Mouse (Mus musculus): ENCODE results near the gene Sec13. TPM values are rescaled to one million over a fixed set of nuclear protein-coding genes. Genes with fewer than 3 reads are reported as not detected.

Gene Sec13
- polyA plus RNA-seq, 1 experiment from 2014 or later, result 250 TPM

GRCm38 (mm10) chr6:113695766-113696355, 44.7 kb downstream of the Sec13 start:
- Histone ChIP-seq H3K27me3 (replicated peaks; ENCODE audit: control insufficient read depth, insufficient read depth, low read length) (no peaks in the 10 kb centered on the region), H3K9ac (ENCODE audit: low read length) (peak overlapping the region; percentile 81), H3K27ac (ENCODE audit: low read depth) (peak overlapping the region; percentile 82), H3K36me3 (ENCODE audit: control insufficient read depth, insufficient read depth, low read length) (peaks cover 20% of the 10 kb centered on the region; the same call in 1 of the 2 replicates), H3K9me3 (ENCODE audit: control insufficient read depth, low read length) (no peaks in the 10 kb centered on the region), H3K4me2 (ENCODE audit: low read length) (peak overlapping the region; percentile 56), H3K4me3 (ENCODE audit: low read depth, low read length) (peak overlapping the region; percentile 94), H3K4me1 (replicated peaks; ENCODE audit: control insufficient read depth, insufficient read depth, low read length) (peaks cover 19% of the 10 kb centered on the region)
- no peak for ATAC-seq (replicated peaks; ENCODE audit: low FRiP score, low TSS enrichment, low read depth)
- whole genome bisulfite sequencing, result 35% methylated on average over 4 of the region's 4 CpGs
- no peak for DNase-seq (ENCODE audit: low spot score)

GRCm38 (mm10) chr6:113695203-113695602, 45.3 kb downstream of the Sec13 start:
- Histone ChIP-seq H3K4me1 (replicated peaks; ENCODE audit: control insufficient read depth, insufficient read depth, low read length) (peaks cover 25% of the 10 kb centered on the region), H3K9me3 (ENCODE audit: control insufficient read depth, low read length) (no peaks in the 10 kb centered on the region), H3K4me2 (ENCODE audit: low read length) (no peak overlapping the region), H3K36me3 (ENCODE audit: control insufficient read depth, insufficient read depth, low read length) (0 out of 2 replicates have a peak, but pooled peaks cover 16% of the 10 kb centered on the region), H3K27ac (ENCODE audit: low read depth) (0 out of 2 replicates have a peak overlapping the region, but pooled peaks have one; percentile 82), H3K4me3 (ENCODE audit: low read depth, low read length) (no peak overlapping the region), H3K27me3 (replicated peaks; ENCODE audit: control insufficient read depth, insufficient read depth, low read length) (no peaks in the 10 kb centered on the region), H3K9ac (ENCODE audit: low read length) (no peak overlapping the region)
- DNase-seq (ENCODE audit: low spot score) (no peak), ATAC-seq (replicated peaks; ENCODE audit: low FRiP score, low TSS enrichment, low read depth) (no peak)
- WGBS, result 54% methylated on average over 1 of the region's 1 CpGs

GRCm38 (mm10) chr6:113693377-113693776, 47.2 kb downstream of the Sec13 start:
- Histone ChIP-seq H3K27ac (ENCODE audit: low read depth) (no peak overlapping the region), H3K4me2 (ENCODE audit: low read length) (no peak overlapping the region), H3K36me3 (ENCODE audit: control insufficient read depth, insufficient read depth, low read length) (0 out of 2 replicates have a peak, but pooled peaks cover 6% of the 10 kb centered on the region), H3K4me3 (ENCODE audit: low read depth, low read length) (no peak overlapping the region), H3K4me1 (replicated peaks; ENCODE audit: control insufficient read depth, insufficient read depth, low read length) (peaks cover 23% of the 10 kb centered on the region), H3K9me3 (ENCODE audit: control insufficient read depth, low read length) (no peaks in the 10 kb centered on the region), H3K9ac (ENCODE audit: low read length) (no peak overlapping the region), H3K27me3 (replicated peaks; ENCODE audit: control insufficient read depth, insufficient read depth, low read length) (no peaks in the 10 kb centered on the region)
- no peak for DNase-seq (ENCODE audit: low spot score)
- ATAC-seq (replicated peaks; ENCODE audit: low FRiP score, low TSS enrichment, low read depth), result no peak
- WGBS, result 86% methylated on average over 5 of the region's 5 CpGs

- Histone ChIP-seq H3K27ac (ENCODE audit: low read depth) (no peak overlapping the region), H3K27me3 (replicated peaks; ENCODE audit: control insufficient read depth, insufficient read depth, low read length) (no peaks in the 10 kb centered on the region), H3K4me2 (ENCODE audit: low read length) (no peak overlapping the region), H3K9me3 (ENCODE audit: control insufficient read depth, low read length) (no peaks in the 10 kb centered on the region), H3K4me1 (replicated peaks; ENCODE audit: control insufficient read depth, insufficient read depth, low read length) (peaks cover 19% of the 10 kb centered on the region), H3K9ac (ENCODE audit: low read length) (no peak overlapping the region), H3K36me3 (ENCODE audit: control insufficient read depth, insufficient read depth, low read length) (0 out of 2 replicates have a peak, but pooled peaks cover 6% of the 10 kb centered on the region), H3K4me3 (ENCODE audit: low read depth, low read length) (no peak overlapping the region)
- DNase-seq (ENCODE audit: low spot score) (no peak), ATAC-seq (replicated peaks; ENCODE audit: low FRiP score, low TSS enrichment, low read depth) (no peak)
- WGBS, result 72% methylated on average over 5 of the region's 5 CpGs
Measured at GRCm38 (mm10) chr6:113692661-113693133, 47.8 kb downstream of the Sec13 start.

GRCm38 (mm10) chr6:113691084-113691462, 49.5 kb downstream of the Sec13 start:
- Histone ChIP-seq H3K36me3 (ENCODE audit: control insufficient read depth, insufficient read depth, low read length) (0 out of 2 replicates have a peak, but pooled peaks cover 6% of the 10 kb centered on the region), H3K27me3 (replicated peaks; ENCODE audit: control insufficient read depth, insufficient read depth, low read length) (no peaks in the 10 kb centered on the region), H3K4me3 (ENCODE audit: low read depth, low read length) (peak overlapping the region; percentile 21), H3K4me2 (ENCODE audit: low read length) (peak overlapping the region; percentile 43), H3K4me1 (replicated peaks; ENCODE audit: control insufficient read depth, insufficient read depth, low read length) (peaks cover 19% of the 10 kb centered on the region), H3K9ac (ENCODE audit: low read length) (peak overlapping the region; percentile 43), H3K27ac (ENCODE audit: low read depth) (peak overlapping the region; percentile 92), H3K9me3 (ENCODE audit: control insufficient read depth, low read length) (no peaks in the 10 kb centered on the region)
- ATAC-seq (replicated peaks; ENCODE audit: low FRiP score, low TSS enrichment, low read depth), result no peak; the same call in 1 of the 2 replicates
- 59% methylated on average over 4 of the region's 4 CpGs for WGBS
- no peak for DNase-seq (ENCODE audit: low spot score)

GRCm38 (mm10) chr6:113690400-113691083, 50.0 kb downstream of the Sec13 start:
- Histone ChIP-seq H3K4me2 (ENCODE audit: low read length) (peak overlapping the region; percentile 43), H3K9me3 (ENCODE audit: control insufficient read depth, low read length) (no peaks in the 10 kb centered on the region), H3K27ac (ENCODE audit: low read depth) (peak overlapping the region; percentile 92), H3K4me1 (replicated peaks; ENCODE audit: control insufficient read depth, insufficient read depth, low read length) (peaks cover 19% of the 10 kb centered on the region), H3K36me3 (ENCODE audit: control insufficient read depth, insufficient read depth, low read length) (0 out of 2 replicates have a peak, but pooled peaks cover 6% of the 10 kb centered on the region), H3K27me3 (replicated peaks; ENCODE audit: control insufficient read depth, insufficient read depth, low read length) (no peaks in the 10 kb centered on the region), H3K9ac (ENCODE audit: low read length) (peak overlapping the region; percentile 43), H3K4me3 (ENCODE audit: low read depth, low read length) (peak overlapping the region; percentile 21)
- WGBS, result 1% methylated on average over 14 of the region's 14 CpGs
- DNase-seq (ENCODE audit: low spot score) (peak; percentile 89), ATAC-seq (replicated peaks; ENCODE audit: low FRiP score, low TSS enrichment, low read depth) (peak; percentile 77)

GRCm38 (mm10) chr6:113690008-113690399, 50.5 kb downstream of the Sec13 start:
- ATAC-seq (replicated peaks; ENCODE audit: low FRiP score, low TSS enrichment, low read depth) (peak; percentile 53), DNase-seq (ENCODE audit: low spot score) (peak; percentile 73)
- Histone ChIP-seq H3K4me1 (replicated peaks; ENCODE audit: control insufficient read depth, insufficient read depth, low read length) (peaks cover 19% of the 10 kb centered on the region), H3K27me3 (replicated peaks; ENCODE audit: control insufficient read depth, insufficient read depth, low read length) (no peaks in the 10 kb centered on the region), H3K9ac (ENCODE audit: low read length) (0 out of 2 replicates have a peak overlapping the region, but pooled peaks have one; percentile 1), H3K9me3 (ENCODE audit: control insufficient read depth, low read length) (no peaks in the 10 kb centered on the region), H3K36me3 (ENCODE audit: control insufficient read depth, insufficient read depth, low read length) (0 out of 2 replicates have a peak, but pooled peaks cover 6% of the 10 kb centered on the region), H3K4me3 (ENCODE audit: low read depth, low read length) (no peak overlapping the region), H3K27ac (ENCODE audit: low read depth) (peak overlapping the region; percentile 92), H3K4me2 (ENCODE audit: low read length) (peak overlapping the region; percentile 43)
- 8% methylated on average over 7 of the region's 7 CpGs for WGBS

- WGBS, result 48% methylated on average over 8 of the region's 8 CpGs
- peak overlapping the region; percentile 62 for H3K27ac ChIP-seq (ENCODE audit: low read depth)
- no peak for DNase-seq (ENCODE audit: low spot score)
- peak overlapping the region; percentile 11 for H3K4me2 ChIP-seq (ENCODE audit: low read length)
- peak overlapping the region; percentile 2; the same call in 1 of the 2 replicates for H3K4me3 ChIP-seq (ENCODE audit: low read depth, low read length)
- H3K9ac ChIP-seq (ENCODE audit: low read length), result no peak overlapping the region
- no peaks in the 10 kb centered on the region for H3K9me3 ChIP-seq (ENCODE audit: control insufficient read depth, low read length)
- H3K4me1 ChIP-seq (replicated peaks; ENCODE audit: control insufficient read depth, insufficient read depth, low read length), result peaks cover 19% of the 10 kb centered on the region
- no peak for ATAC-seq (replicated peaks; ENCODE audit: low FRiP score, low TSS enrichment, low read depth)
- no peaks in the 10 kb centered on the region for H3K36me3 ChIP-seq (ENCODE audit: control insufficient read depth, insufficient read depth, low read length)
- H3K27me3 ChIP-seq (replicated peaks; ENCODE audit: control insufficient read depth, insufficient read depth, low read length), result no peaks in the 10 kb centered on the region
Measured at GRCm38 (mm10) chr6:113686551-113687125, 53.9 kb downstream of the Sec13 start.

Data from intestine, embryonic 14.5 days (tissue).